Mouse (Mus musculus) spleen, adult 2 months (tissue): Measurements from ENCODE around the gene Calhm4.

Source experiments
- CTCF ChIP-seq: fragments of 200-500 bp; IDR thresholded peaks from 2 replicates; pipeline ENCODE4 v1.5.1; 2011; ENCODE audit warnings: mild to moderate bottlenecking, inconsistent platforms; ENCODE audit not compliant: insufficient read depth, insufficient read length, insufficient replicate concordance; ENCODE audit errors: extremely low read depth
- POLR2A ChIP-seq: fragments of 200-500 bp; IDR thresholded peaks from 2 replicates; pipeline ENCODE4 v1.6.1; 2011; ENCODE audit warnings: low read depth, low read length, inconsistent platforms

DNA sequence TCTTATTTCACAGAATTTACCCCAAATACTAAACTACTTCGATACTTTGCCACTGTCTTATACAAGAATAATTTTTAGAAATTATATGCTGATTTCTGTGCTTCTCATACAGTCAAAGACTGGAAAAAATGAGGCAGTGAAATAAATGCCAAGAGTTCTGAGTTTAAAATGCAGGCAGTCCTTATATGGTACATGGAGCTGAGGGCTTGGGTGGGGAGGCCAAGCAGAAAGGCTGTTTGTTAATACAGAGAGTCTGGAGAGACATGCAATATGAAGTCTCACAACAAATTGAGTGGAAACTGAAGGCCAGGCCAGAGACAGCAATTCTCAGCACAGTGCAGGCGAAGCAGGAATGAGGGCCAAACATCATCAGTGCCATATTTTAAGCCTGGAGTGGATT is 44.4 kb upstream of the Calhm4 start:
- TF ChIP-seq POLR2A (no peak), CTCF (no peak)
